Mouse (Mus musculus) spleen, adult 2 months (tissue): ENCODE data around the gene Vangl1. TPM values are rescaled to one million over a fixed set of nuclear protein-coding genes. Genes with fewer than 3 reads are reported as not detected.

Experiments
- DNase-seq, 2 experiments: peaks; one replicate each; pipeline versions ENCODE4 v3.0.0 to v3.0.0-alpha.2; 2012 to 2021; ENCODE audit warnings: low spot score in 2 of 2, low read depth in 1 of 2
- H3K27ac ChIP-seq: fragments of 200-500 bp; 2 replicates; pipeline ENCODE4 v1.5.1; 2012; ENCODE audit warnings: low read length, inconsistent platforms; ENCODE audit not compliant: insufficient read depth
- H3K27me3 ChIP-seq: fragments of 200-500 bp; 2 replicates; pipeline ENCODE4 v1.6.1; 2012; ENCODE audit warnings: mild to moderate bottlenecking, moderate library complexity, low read length, inconsistent platforms; ENCODE audit not compliant: control insufficient read depth, insufficient read depth
- H3K36me3 ChIP-seq: fragments of 200-500 bp; 2 replicates; pipeline ENCODE4 v1.6.1; 2012; ENCODE audit warnings: mild to moderate bottlenecking, low read length, inconsistent platforms; ENCODE audit not compliant: control insufficient read depth, insufficient read depth
- H3K4me1 ChIP-seq: fragments of 200-500 bp; 2 replicates; pipeline ENCODE4 v1.6.1; 2011; ENCODE audit warnings: inconsistent platforms; ENCODE audit not compliant: control insufficient read depth, insufficient read depth, insufficient read length
- H3K4me3 ChIP-seq: fragments of 200-500 bp; 2 replicates; pipeline ENCODE4 v1.5.1; 2011; ENCODE audit warnings: mild to moderate bottlenecking, inconsistent platforms; ENCODE audit not compliant: insufficient read depth, insufficient read length; ENCODE audit errors: extremely low read depth
- CTCF ChIP-seq: fragments of 200-500 bp; IDR thresholded peaks from 2 replicates; pipeline ENCODE4 v1.5.1; 2011; ENCODE audit warnings: mild to moderate bottlenecking, inconsistent platforms; ENCODE audit not compliant: insufficient read depth, insufficient read length, insufficient replicate concordance; ENCODE audit errors: extremely low read depth
- POLR2A ChIP-seq: fragments of 200-500 bp; IDR thresholded peaks from 2 replicates; pipeline ENCODE4 v1.6.1; 2011; ENCODE audit warnings: low read depth, low read length, inconsistent platforms
- WGBS: fragments of 180-500 bp; shearing (Covaris S2); methylation state at CpG from one replicate; pipeline ENCODE4 v1.1.7; 2018; 5-methylcytosine and 5-hydroxymethylcytosine counted together
- polyA plus RNA-seq: library from polyadenylated mRNA; depleted of rRNA; stranded (reverse); fragments of >200 nt; gene quantifications from 2 replicates; pipeline ENCODE4 v1.2.3, GENCODE M21; 2012

The Vangl1 gene
- polyA plus RNA-seq, 1 experiment = 18.2 TPM

- no peaks in the 10 kb centered on the region for H3K36me3 ChIP-seq
- DNase-seq = no peak
- H3K4me1 ChIP-seq = no peaks in the 10 kb centered on the region
- H3K27ac ChIP-seq = no peak overlapping the region
- no peaks in the 10 kb centered on the region for H3K27me3 ChIP-seq
- no peak overlapping the region for H3K4me3 ChIP-seq
- no peak for TF ChIP-seq POLR2A
- TF ChIP-seq CTCF = no peak
- 94% methylated on average over 6 of the region's 6 CpGs for WGBS
Observed at GRCm38 (mm10) chr3:102146428-102146827, 58.1 kb downstream of the Vangl1 start.

DNA sequence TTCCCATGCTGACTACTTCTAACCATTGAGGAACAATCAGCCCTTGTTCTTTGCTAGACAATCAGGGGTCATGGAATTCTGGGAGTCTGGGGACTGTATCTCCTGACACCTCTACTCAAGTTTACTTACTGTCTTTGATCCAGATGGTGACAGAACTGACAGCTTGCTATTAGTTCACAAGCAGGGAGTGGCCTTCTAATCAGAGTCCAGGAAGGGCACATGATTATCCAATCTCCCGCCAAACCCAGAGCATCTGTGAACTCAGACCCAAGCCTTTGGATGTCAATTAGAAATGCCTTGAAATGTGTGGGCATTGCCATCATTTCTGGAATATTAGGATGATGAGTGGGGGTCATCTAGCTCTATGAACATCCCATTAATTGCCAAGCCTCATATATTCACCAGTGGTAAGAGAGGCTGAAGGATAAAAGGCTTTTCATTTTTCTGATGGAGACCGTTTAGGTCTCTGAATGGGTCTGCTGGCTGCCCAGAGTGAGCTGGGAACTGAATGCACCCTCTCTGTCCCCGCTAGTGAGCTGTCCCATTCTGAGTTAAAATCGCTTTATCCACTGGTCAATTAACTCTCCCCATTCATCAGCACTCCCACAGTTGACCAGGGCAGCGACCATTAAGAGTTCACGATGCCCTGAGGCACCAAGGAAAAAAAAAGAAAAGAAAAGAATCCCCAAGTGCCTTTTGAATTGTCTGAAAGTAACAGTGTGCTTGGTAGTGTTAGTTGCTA is 58.7 kb downstream of the Vangl1 start:
- 86% methylated on average over 6 of the region's 6 CpGs for WGBS
- Histone ChIP-seq H3K4me3 (no peak overlapping the region), H3K4me1 (no peaks in the 10 kb centered on the region), H3K27me3 (no peaks in the 10 kb centered on the region), H3K36me3 (no peaks in the 10 kb centered on the region), H3K27ac (no peak overlapping the region)
- TF ChIP-seq POLR2A (no peak), CTCF (no peak)
- DNase-seq = no peak

- TF ChIP-seq POLR2A = no peak
- TF ChIP-seq CTCF = no peak
- no peak overlapping the region; the same call in 1 of the 2 replicates for H3K27ac ChIP-seq
Observed at GRCm38 (mm10) chr3:102144401-102144800, 60.1 kb downstream of the Vangl1 start.

DNA sequence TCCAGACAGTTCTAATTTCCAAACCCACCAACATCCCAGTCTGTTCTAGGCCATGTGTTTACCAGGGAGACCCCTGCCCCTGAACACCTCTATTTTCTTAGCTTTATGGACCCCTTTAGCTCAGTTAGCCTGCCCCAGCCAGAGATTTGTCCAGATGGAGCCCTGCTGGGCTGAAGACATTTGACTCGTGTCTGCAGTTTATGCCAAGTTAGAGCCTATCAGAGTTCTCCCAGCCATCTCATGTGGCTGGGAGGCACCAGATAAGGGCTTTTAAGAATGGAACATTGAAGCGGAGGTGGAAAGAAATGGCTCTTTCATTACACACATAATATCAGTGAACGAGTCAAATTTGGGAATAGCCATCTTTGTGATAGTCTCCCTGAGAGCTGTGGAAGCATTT is 61.0 kb downstream of the Vangl1 start:
- Histone ChIP-seq H3K36me3 (no peaks in the 10 kb centered on the region), H3K27me3 (no peaks in the 10 kb centered on the region), H3K4me3 (no peak overlapping the region), H3K27ac (no peak overlapping the region), H3K4me1 (no peaks in the 10 kb centered on the region)
- TF ChIP-seq POLR2A = no peak
- TF ChIP-seq CTCF = no peak
- no peak for DNase-seq
- 84% methylated on average over 3 of the region's 3 CpGs for WGBS

More at GRCm38 (mm10) chr3:102144401-102144800, 60.1 kb downstream of the Vangl1 start:
- WGBS = 91% methylated on average over 4 of the region's 4 CpGs
- H3K27me3 ChIP-seq = no peaks in the 10 kb centered on the region
- no peaks in the 10 kb centered on the region for H3K36me3 ChIP-seq
- H3K4me3 ChIP-seq = no peak overlapping the region
- no peak for DNase-seq
- H3K4me1 ChIP-seq = no peaks in the 10 kb centered on the region

GRCm38 (mm10) chr3:102142947-102143346 is 61.5 kb downstream of the Vangl1 start:
- DNase-seq = no peak
- Histone ChIP-seq H3K4me1 (no peaks in the 10 kb centered on the region), H3K27ac (no peak overlapping the region), H3K4me3 (no peak overlapping the region), H3K36me3 (no peaks in the 10 kb centered on the region), H3K27me3 (no peaks in the 10 kb centered on the region)
- no peak for TF ChIP-seq CTCF
- no peak for TF ChIP-seq POLR2A
- WGBS = 96% methylated on average over 4 of the region's 4 CpGs

DNA sequence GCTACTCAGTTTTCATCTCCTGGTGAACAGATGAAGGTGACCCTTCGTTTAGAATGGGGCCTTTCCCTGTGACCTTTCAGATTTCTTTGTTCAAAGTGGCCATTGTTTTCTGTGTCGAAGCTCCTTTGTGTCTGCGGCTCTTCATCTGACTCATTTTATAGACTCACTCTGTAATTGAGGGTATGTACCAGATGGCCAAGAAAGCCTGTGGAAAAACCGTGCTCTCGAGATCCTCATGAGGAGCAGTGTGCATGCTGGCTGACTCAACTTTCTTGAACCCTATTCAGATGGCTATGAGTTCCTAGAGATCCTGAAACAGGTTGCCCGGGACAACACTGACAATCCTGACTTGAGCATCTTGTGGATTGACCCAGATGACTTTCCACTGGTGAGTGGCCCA is 62.6 kb downstream of the Vangl1 start:
- H3K4me1 ChIP-seq = no peaks in the 10 kb centered on the region
- H3K27ac ChIP-seq = no peak overlapping the region
- no peak overlapping the region for H3K4me3 ChIP-seq
- 73% methylated on average over 6 of the region's 6 CpGs for WGBS
- DNase-seq = no peak
- H3K36me3 ChIP-seq = no peaks in the 10 kb centered on the region
- no peaks in the 10 kb centered on the region for H3K27me3 ChIP-seq
- TF ChIP-seq CTCF (no peak), POLR2A (no peak)

DNA sequence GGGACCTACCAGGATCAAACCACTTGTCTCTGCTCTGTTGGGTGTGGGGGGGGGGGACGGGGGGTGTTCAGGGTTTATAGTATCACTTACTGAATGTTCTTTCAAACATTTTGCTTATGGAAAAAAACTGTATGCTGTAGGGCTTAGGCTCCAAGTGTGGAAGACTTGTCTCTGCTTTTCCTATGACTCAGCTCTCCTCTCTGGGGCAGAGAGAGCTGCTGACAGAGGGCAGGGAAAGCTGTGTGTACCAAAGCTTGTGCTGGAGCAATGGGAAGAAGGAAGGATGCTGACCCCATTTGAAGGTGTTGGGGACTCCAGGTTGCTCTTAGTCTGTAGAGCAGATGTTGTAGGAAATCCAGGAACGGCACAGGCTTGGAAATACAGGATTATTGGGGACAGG is 63.0 kb downstream of the Vangl1 start:
- no peak overlapping the region for H3K27ac ChIP-seq
- no peaks in the 10 kb centered on the region for H3K4me1 ChIP-seq
- no peaks in the 10 kb centered on the region for H3K36me3 ChIP-seq
- DNase-seq = no peak
- H3K27me3 ChIP-seq = no peaks in the 10 kb centered on the region
- no peak overlapping the region for H3K4me3 ChIP-seq
- WGBS = 67% methylated on average over 2 of the region's 2 CpGs
- TF ChIP-seq POLR2A (no peak), CTCF (no peak)
